Comparison of ENCODE assay signal across 10 mouse cellular contexts in genomic region chr3:107579466-107579865, GRCm38 (mm10). TPM values are rescaled to one million over a fixed set of nuclear protein-coding genes. Genes with fewer than 3 reads are reported as not detected.
DNase-seq lines count a peak whose midpoint lies in the region; ATAC-seq and TF ChIP-seq lines count a peak whose summit lies in the region.
"Had no signal": no experiment of that assay in that cellular context is flagged by ENCODE, and none has a peak within 500 bp of the region (broad histone marks: within the 10 kb centered on the region; RNA-seq: fewer than 3 reads in every experiment).

No protein-coding gene starts in this region.

- no peak for ATAC-seq in intestine, embryonic 14.5 days (replicated peaks; ENCODE audit: low FRiP score, low TSS enrichment, low read depth)
- no peak; the same call in 1 of the 2 replicates for ATAC-seq in intestine, embryonic 15.5 days
- 0 out of 2 replicates have a peak, but pooled peaks have one; percentile 30 for ATAC-seq in erythroid progenitor cell, adult 5-6 weeks (replicated peaks; ENCODE audit: low FRiP score, poor library complexity, severe bottlenecking)

- peak; percentile 44 for TF ChIP-seq CTCF in ES-Bruce4 (IDR thresholded peaks at IDR 0.05; ENCODE audit: low read depth, low read length)
- peak; percentile 30; the same call in 1 of the 2 replicates for TF ChIP-seq CTCF in bone marrow macrophage, adult 2 months (IDR thresholded peaks at IDR 0.05; ENCODE audit: low read depth, low read length)

- H3K4me2 ChIP-seq in intestine, embryonic 14.5 days (ENCODE audit: low read length), result no peak overlapping the region
- H3K4me2 ChIP-seq in intestine, embryonic 15.5 days (replicated peaks), result no peak overlapping the region
- H3K4me2 ChIP-seq: limb, embryonic 15.5 days had no signal

- DNase-seq in intestine, embryonic 14.5 days (ENCODE audit: low spot score), result peak; percentile 88
- peak; percentile 22 to 78 for DNase-seq in layer of hippocampus, adult 18-20 months (ENCODE audit: low spot score in 2 of 2)
- DNase-seq in lung, postnatal 36 days, result peak; percentile 78
- DNase-seq in telencephalon, adult 2 months (ENCODE audit: low read depth, low spot score), result peak; percentile 42

- 15% methylated on average over 4 of the region's 4 CpGs for WGBS in intestine, embryonic 14.5 days
- WGBS in intestine, embryonic 15.5 days, result 5% methylated on average over 4 of the region's 4 CpGs

- peaks cover 4% of the 10 kb centered on the region; the same call in 1 of the 2 replicates for H3K4me1 ChIP-seq in intestine, embryonic 14.5 days (replicated peaks; ENCODE audit: control insufficient read depth, insufficient read depth, low read length)
- H3K4me1 ChIP-seq in intestine, embryonic 15.5 days (replicated peaks), result peaks cover 5% of the 10 kb centered on the region; the same call in 1 of the 2 replicates
- no peaks in the 10 kb centered on the region for H3K4me1 ChIP-seq in ES-Bruce4 (ENCODE audit: control insufficient read depth, insufficient read depth, low read length)
- no peaks in the 10 kb centered on the region for H3K4me1 ChIP-seq in bone marrow macrophage, adult 2 months (ENCODE audit: control insufficient read depth, insufficient read depth, low read length)

- H3K27me3 ChIP-seq in intestine, embryonic 14.5 days (replicated peaks; ENCODE audit: control insufficient read depth, insufficient read depth, low read length), result peaks cover 58% of the 10 kb centered on the region
- H3K27me3 ChIP-seq in intestine, embryonic 15.5 days (replicated peaks), result peaks cover 53% of the 10 kb centered on the region
- H3K27me3 ChIP-seq in ES-Bruce4 (ENCODE audit: control insufficient read depth, insufficient read depth, low read length, poor library complexity, severe bottlenecking), result peaks cover 14% of the 10 kb centered on the region

- TF ChIP-seq EP300 in ES-Bruce4 (IDR thresholded peaks at IDR 0.05; ENCODE audit: insufficient read depth, low read depth, low read length), result no peak

- H3K9me3 ChIP-seq in intestine, embryonic 14.5 days (ENCODE audit: control insufficient read depth, low read length), result no peaks in the 10 kb centered on the region
- H3K9me3 ChIP-seq in intestine, embryonic 15.5 days, result no peaks in the 10 kb centered on the region
- H3K9me3 ChIP-seq in ES-Bruce4 (replicated peaks; ENCODE audit: control insufficient read depth, insufficient read depth, low read length, poor library complexity, severe bottlenecking), result no peaks in the 10 kb centered on the region
- H3K9me3 ChIP-seq: limb, embryonic 15.5 days had no signal

- TF ChIP-seq POLR2A in ES-Bruce4 (IDR thresholded peaks at IDR 0.05; ENCODE audit: insufficient read depth, low read length), result no peak
- no peak for TF ChIP-seq POLR2A in bone marrow macrophage, adult 2 months (IDR thresholded peaks at IDR 0.05; ENCODE audit: borderline replicate concordance, low read depth, low read length)

- H3K36me3 ChIP-seq in intestine, embryonic 14.5 days (ENCODE audit: control insufficient read depth, insufficient read depth, low read length), result no peaks in the 10 kb centered on the region
- no peaks in the 10 kb centered on the region for H3K36me3 ChIP-seq in intestine, embryonic 15.5 days
- H3K36me3 ChIP-seq in ES-Bruce4 (ENCODE audit: control insufficient read depth, insufficient read depth, low read length, poor library complexity, severe bottlenecking), result no peaks in the 10 kb centered on the region
- H3K36me3 ChIP-seq: limb, embryonic 15.5 days had no signal

- H3K27ac ChIP-seq in intestine, embryonic 14.5 days (ENCODE audit: low read depth), result no peak overlapping the region
- no peak overlapping the region for H3K27ac ChIP-seq in intestine, embryonic 15.5 days
- no peak overlapping the region for H3K27ac ChIP-seq in ES-Bruce4 (ENCODE audit: insufficient read depth, low read length)
- no peak overlapping the region for H3K27ac ChIP-seq in bone marrow macrophage, adult 2 months (ENCODE audit: insufficient read depth, low read depth, low read length)
- H3K27ac ChIP-seq: limb, embryonic 15.5 days had no signal

- no peak overlapping the region for H3K9ac ChIP-seq in intestine, embryonic 14.5 days (ENCODE audit: low read length)
- H3K9ac ChIP-seq in intestine, embryonic 15.5 days, result no peak overlapping the region
- no peak overlapping the region for H3K9ac ChIP-seq in ES-Bruce4 (ENCODE audit: low read depth, poor library complexity, severe bottlenecking)
- H3K9ac ChIP-seq: limb, embryonic 15.5 days had no signal

- no peak overlapping the region for H3K4me3 ChIP-seq in intestine, embryonic 14.5 days (ENCODE audit: low read depth, low read length)
- no peak overlapping the region for H3K4me3 ChIP-seq in intestine, embryonic 15.5 days (replicated peaks)
- no peak overlapping the region for H3K4me3 ChIP-seq in ES-Bruce4 (ENCODE audit: low read depth, low read length)
- H3K4me3 ChIP-seq in bone marrow macrophage, adult 2 months (ENCODE audit: insufficient read depth, low read length), result no peak overlapping the region
- H3K4me3 ChIP-seq: limb, embryonic 15.5 days had no signal

RNA-seq across cellular contexts. Expression of gene Alx3, which starts 15.4 kb away (rescaled TPM):
- polyA plus RNA-seq in intestine, embryonic 14.5 days (2014; fragmentation: Nextera tagmentation; extraction: Ambion mirVana), result not detected in 2 replicates
- 0.13 TPM in 1 of 2 replicates, not detected in the other for polyA plus RNA-seq in intestine, embryonic 15.5 days (2015; fragmentation: Nextera tagmentation; extraction: Ambion mirVana)
- polyA plus RNA-seq in ES-Bruce4 (2011; ENCODE audit: insufficient read depth, insufficient read length, low read depth, missing spikeins), result 0.31 and 1.2 TPM in 2 replicates
- not detected in 2 replicates for polyA plus RNA-seq in bone marrow macrophage, adult 2 months (2012; ENCODE audit: insufficient read depth, insufficient read length, missing spikeins)
- total RNA-seq in erythroid progenitor cell, adult 5-6 weeks (2015; ENCODE audit: low replicate concordance), result not detected in 2 replicates
- total RNA-seq in erythroid progenitor cell, adult 5-6 weeks (2017; ENCODE audit: low replicate concordance), result not detected in 2 replicates
- total RNA-seq in layer of hippocampus, adult 18-20 months (2021), result under 1 TPM; 0.41 to 0.42 TPM

RNA-seq across cellular contexts. Expression of gene Ubl4b, which starts 24.6 kb away (rescaled TPM):
- not detected in 2 replicates for polyA plus RNA-seq in intestine, embryonic 14.5 days (2014; fragmentation: Nextera tagmentation; extraction: Ambion mirVana)
- polyA plus RNA-seq in intestine, embryonic 15.5 days (2015; fragmentation: Nextera tagmentation; extraction: Ambion mirVana), result not detected in 2 replicates
- polyA plus RNA-seq in ES-Bruce4 (2011; ENCODE audit: insufficient read depth, insufficient read length, low read depth, missing spikeins), result not detected in 2 replicates
- polyA plus RNA-seq in bone marrow macrophage, adult 2 months (2012; ENCODE audit: insufficient read depth, insufficient read length, missing spikeins), result not detected in 2 replicates
- total RNA-seq in erythroid progenitor cell, adult 5-6 weeks (2015; ENCODE audit: low replicate concordance), result not detected in 2 replicates
- total RNA-seq in erythroid progenitor cell, adult 5-6 weeks (2017; ENCODE audit: low replicate concordance), result not detected in 2 replicates
- total RNA-seq in layer of hippocampus, adult 18-20 months (2021), result not detected
- polyA plus RNA-seq: embryonic facial prominence, embryonic 14.5 days; limb, embryonic 15.5 days had no signal

RNA-seq across cellular contexts. Expression of gene Gm10961, which starts 51.7 kb away (rescaled TPM):
- not detected in 2 replicates for polyA plus RNA-seq in intestine, embryonic 14.5 days (2014; fragmentation: Nextera tagmentation; extraction: Ambion mirVana)
- not detected in 2 replicates for polyA plus RNA-seq in intestine, embryonic 15.5 days (2015; fragmentation: Nextera tagmentation; extraction: Ambion mirVana)
- polyA plus RNA-seq in ES-Bruce4 (2011; ENCODE audit: insufficient read depth, insufficient read length, low read depth, missing spikeins), result not detected in 2 replicates
- not detected in 2 replicates for polyA plus RNA-seq in bone marrow macrophage, adult 2 months (2012; ENCODE audit: insufficient read depth, insufficient read length, missing spikeins)
- not detected in 2 replicates for total RNA-seq in erythroid progenitor cell, adult 5-6 weeks (2015; ENCODE audit: low replicate concordance)
- total RNA-seq in erythroid progenitor cell, adult 5-6 weeks (2017; ENCODE audit: low replicate concordance), result not detected in 2 replicates
- not detected for total RNA-seq in layer of hippocampus, adult 18-20 months (2021)
- polyA plus RNA-seq: embryonic facial prominence, embryonic 14.5 days; limb, embryonic 15.5 days had no signal

RNA-seq across cellular contexts. Expression of gene Strip1, which starts 52.0 kb away (rescaled TPM):
- polyA plus RNA-seq in intestine, embryonic 14.5 days (2014; fragmentation: Nextera tagmentation; extraction: Ambion mirVana), result 49.4 and 49.7 TPM in 2 replicates
- polyA plus RNA-seq in intestine, embryonic 15.5 days (2015; fragmentation: Nextera tagmentation; extraction: Ambion mirVana), result 37.3 and 39.0 TPM in 2 replicates
- 22.6 and 23.5 TPM in 2 replicates for polyA plus RNA-seq in ES-Bruce4 (2011; ENCODE audit: insufficient read depth, insufficient read length, low read depth, missing spikeins)
- 16.8 and 17.7 TPM in 2 replicates for polyA plus RNA-seq in bone marrow macrophage, adult 2 months (2012; ENCODE audit: insufficient read depth, insufficient read length, missing spikeins)
- 6.5 and 9.6 TPM in 2 replicates for total RNA-seq in erythroid progenitor cell, adult 5-6 weeks (2015; ENCODE audit: low replicate concordance)
- total RNA-seq in erythroid progenitor cell, adult 5-6 weeks (2017; ENCODE audit: low replicate concordance), result 2.6 and 4.8 TPM in 2 replicates
- total RNA-seq in layer of hippocampus, adult 18-20 months (2021), result 10 to 100 TPM; 70.4 to 76.2 TPM
